Mouse (Mus musculus) retina, postnatal 1 day (tissue): ENCODE measurements around the gene Urad.

ENCODE experiments used
- DNase-seq: peaks from one replicate; pipeline ENCODE4 v3.0.0-alpha.2; 2012

The Urad gene

DNA sequence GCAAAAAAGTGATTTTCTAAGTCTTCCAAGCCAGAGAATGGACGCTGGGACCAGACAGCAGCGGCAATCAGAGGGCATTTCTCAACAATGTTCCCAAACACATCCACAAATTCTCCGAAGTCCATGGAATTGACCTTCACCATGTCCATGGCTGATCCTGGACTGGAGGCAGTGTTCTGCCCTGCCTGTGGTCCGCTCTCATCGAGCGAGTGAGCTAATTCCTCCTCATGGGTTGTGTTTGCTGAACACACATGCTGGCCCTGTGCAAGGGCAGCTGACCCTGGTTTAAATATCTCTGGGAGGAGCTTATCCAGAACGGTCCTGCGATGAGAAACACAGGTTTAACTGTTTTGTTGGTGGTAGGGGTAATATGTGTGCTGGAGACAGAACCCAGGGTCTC, at the start of gene Urad:
Gene Urad, minus strand, starts transcription at position 258 of the 400 bp plus-strand sequence.
- no peak for DNase-seq

DNA sequence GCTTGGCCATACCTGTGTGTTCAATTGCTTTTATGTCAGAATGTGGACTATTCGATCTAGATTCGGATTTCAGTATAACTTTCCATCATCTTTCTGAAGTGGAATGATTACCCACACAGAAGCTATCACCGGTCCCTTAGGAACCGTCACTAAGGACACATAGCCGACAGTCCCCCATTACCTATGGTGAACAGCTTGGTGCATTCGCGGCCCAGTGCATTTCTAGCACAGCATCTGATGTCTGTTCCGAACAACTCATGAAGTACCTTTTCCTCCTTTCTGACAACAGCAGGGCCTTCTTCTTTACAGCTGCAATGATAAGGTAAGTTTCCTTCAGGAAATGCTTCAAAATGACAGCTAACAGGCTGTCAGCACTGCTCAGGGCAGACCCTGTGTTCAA, 48.0 kb upstream of the Urad start:
- DNase-seq = no peak

DNA sequence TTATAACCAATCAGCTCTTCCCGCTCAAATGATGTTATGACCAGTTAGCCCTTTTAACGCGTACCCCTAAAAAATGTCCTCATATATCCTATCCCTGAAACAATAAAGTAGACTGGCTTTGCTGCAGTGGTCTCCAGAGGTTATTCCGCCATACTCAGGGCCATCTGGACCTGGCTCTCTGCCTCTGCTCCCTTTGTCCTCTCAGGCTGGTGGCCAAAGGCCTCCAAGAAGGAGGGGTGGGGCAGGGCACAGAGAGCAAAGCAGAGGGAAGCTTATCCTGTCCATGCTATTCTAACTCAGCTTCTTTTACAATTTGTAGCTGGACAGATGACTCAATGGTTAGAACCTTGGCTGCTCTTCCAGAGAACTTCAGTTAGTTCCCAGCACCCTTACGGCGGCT, 46.0 kb upstream of the Urad start:
- no peak for DNase-seq

DNA sequence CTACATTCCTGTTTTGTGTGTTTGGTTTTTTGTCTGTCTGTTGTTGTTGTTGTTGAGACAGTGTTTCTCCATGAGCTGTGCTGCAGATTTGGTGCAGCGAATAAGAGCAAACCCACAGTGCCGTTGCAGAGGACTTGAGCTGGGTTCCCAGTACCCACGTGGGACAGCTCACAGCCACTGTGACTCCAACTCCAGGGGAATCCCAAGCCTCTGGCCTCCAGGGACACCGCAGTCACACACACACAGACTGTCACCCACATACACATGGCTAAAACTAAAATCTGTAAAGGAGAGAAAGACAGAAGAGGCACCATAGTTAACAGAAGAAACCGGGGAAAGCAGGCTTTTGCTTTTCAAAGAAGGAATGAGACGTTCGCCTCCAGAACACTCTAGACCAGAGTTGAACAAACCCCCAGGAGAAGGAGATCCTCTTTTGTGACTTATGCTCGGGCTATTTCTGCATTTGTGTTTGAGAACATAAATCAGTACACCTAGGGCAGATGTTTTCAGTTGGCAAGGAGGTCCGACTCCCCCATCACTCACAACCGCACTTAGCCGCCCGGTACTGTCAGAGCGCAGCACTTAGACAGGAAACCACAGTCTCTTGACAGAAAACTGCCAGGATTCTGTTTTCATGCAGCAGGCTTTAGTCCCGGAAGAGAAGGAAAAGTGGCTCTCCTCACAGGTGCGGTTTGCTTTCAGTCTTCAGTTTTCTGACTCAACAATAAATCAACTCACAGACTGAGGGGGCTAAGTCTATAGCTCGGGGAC, 43.9 kb upstream of the Urad start:
- DNase-seq = no peak

DNA sequence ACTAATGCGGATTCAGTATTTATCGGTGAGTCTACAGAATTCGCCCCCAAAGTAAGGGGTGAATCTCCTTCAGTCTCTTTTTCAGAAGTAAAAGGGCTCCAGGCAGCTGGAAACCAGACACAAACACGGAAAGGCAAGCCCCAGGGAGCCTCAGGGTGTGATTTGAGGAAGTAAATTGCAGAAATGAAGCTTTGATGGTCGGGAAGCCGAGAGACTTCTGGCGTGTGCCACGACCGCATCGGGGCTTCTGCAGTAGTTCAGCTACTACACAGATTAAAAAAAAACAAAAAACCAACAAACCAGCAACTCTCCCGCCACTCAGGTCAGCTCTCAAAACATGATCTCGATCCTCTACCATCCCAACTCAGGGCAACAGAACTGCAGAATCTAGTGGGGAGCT, 40.8 kb upstream of the Urad start:
- no peak for DNase-seq

DNA sequence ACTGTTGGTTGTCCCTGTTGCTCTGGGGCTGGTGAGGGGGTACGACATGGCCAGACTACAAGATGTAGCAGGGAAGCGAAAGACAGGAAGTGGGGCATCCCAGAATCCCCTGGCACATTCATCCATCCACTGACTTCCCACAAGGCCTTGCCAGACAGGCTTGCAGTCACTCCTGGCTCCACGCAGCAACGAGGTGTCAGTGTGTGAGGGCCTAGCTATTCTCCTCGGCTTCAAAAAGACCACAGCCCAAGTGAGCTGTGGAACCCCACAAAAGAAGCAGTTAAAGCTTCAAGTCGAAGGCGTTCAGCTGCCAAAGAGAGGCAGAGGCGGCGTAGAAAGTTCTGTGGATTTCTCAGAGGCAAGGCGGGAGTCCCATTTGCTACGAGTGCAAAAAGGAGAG, 36.2 kb upstream of the Urad start:
- DNase-seq = no peak

DNA sequence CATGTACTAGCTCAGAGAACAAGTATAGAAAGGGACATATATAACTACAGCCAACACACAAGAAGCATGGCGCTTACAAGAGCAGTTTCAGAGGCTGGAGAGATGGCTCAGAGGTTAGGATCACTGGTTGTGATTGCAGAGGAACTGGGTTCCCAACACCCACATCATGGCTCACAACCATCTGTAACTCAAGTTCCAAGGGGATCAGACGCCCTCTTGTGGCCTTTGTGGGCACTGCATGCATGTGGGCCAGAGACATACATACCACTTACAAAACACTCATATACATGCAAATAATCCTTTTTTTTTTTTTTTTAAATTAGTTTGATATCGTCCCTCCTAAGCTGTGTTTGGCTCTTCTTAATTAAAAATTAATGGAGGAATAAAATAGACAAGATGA, 35.3 kb upstream of the Urad start:
- DNase-seq = peak; percentile 33

DNA sequence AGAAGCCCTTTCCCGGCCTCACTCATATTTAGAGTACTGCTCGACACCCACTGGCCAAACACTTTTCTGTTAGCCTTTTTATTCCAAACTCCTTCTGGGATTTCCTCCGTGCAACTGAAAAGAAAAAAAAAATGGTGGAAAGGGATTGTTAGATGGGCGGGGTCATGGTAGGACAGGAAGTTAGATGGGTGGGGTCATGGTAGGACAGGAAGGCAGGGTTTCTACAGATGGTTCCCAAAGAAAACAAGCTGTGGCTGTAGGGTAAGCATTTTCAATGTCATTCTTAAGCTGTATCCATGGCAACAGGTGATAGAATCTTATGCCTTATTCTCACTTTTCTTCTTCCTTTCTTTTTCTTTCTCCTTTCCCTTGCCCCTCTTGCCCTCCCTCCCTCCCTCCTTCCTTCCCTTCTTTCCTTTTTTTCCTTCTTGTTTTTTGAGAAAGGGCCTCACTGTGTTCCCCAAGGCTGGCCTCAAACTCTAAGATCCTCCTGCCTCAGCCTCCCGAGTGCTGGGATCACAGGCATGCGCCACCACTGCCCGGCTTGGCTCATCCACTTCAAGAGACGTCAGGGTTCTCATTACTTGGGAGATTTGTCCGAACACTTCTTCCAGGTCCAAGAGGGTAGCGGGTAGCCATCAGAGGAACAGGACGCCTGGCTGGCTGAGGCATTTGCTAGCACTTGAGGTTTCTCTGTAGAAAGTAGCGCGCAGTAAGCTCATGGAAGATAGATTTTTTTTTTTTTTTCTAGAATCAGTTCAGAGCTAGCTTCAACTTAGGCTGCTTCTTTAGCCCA, 34.2 kb upstream of the Urad start:
- DNase-seq = no peak

DNA sequence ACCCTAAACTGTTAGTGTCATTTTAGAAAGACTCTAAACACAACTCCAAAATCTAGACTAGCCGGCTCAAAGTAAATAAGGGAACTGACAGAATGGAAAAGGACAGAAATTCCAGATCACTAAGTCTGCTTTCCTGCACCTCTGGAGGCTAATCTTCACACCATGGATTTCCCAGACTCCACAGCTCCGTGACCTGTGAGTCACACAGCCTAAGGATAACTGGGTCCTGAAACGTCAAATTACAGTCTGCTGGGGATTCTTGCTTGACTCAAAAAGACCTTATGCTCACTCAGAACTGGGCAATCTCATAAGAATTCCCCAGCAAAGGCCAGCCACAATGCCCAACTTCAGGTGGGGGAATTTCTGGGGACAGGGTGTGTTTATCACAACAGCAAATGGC, 33.5 kb upstream of the Urad start:
- DNase-seq = no peak

DNA sequence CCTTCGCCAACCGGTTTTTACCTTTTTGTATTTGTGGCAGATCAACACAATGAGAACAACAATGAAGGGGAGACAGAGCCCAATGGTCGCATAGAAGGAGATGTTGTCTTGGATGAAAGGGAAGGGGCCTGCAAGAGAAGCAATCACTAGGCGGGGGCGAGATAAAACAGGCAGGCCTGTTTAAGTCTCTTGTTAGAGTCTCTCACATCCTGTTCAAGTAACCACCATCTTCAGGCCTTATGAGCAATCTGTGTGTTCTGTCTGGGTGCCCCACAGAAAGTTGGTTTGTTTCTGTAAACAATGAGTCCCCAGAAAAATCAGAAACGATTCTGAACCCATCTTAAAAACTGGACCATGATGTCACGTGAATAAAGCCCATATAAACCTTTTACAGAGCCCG, 32.7 kb upstream of the Urad start:
- DNase-seq = no peak

DNA sequence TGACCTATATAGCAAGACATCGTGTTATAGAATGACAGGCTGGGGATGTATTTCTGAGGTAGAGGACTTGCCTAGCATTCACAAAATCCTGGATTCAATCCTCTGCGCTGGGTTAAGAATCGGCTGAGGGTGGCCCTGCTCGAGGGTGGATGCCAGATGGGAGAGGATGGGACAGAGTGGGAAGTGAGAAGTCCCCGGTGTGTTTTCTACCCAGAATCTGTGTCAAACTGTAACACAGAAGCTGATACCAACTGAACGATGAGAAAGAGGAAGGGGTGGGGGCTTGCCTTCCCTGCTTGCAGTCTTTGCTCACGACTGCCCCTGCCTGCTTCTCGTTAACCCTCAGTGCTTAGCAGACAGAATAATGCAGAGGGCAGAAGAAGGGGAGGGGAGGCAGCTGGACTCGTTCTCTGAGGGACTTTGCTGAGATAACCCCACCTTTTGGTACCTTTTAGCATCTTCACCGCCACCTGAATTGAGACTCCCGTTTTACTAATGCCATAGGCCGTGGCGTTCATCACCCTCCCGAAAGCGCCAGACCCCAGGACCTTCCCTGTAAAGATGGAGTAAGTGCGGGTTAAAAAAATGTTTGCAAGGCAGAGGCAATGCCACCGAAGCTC, 32.0 kb upstream of the Urad start:
- no peak for DNase-seq

DNA sequence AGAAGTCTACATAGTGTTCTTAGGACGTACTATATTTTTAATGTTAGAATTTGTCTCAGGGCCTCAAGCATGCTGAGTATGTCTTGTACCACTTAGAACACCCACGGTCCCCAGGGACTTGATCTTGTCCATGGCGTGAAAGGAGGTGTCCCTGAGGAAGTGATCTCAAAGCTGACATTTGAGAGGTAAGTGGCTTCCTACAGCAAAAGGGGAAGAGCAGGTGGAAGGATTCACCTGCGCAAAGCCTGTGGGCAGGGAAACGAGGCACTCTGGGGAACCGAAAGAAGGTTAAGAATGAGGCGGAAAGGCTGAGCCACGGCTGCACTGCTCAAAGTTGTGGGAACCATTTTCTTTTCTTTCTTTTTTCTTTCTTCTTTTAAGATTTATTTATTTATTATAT, 29.7 kb upstream of the Urad start:
- no peak for DNase-seq

DNA sequence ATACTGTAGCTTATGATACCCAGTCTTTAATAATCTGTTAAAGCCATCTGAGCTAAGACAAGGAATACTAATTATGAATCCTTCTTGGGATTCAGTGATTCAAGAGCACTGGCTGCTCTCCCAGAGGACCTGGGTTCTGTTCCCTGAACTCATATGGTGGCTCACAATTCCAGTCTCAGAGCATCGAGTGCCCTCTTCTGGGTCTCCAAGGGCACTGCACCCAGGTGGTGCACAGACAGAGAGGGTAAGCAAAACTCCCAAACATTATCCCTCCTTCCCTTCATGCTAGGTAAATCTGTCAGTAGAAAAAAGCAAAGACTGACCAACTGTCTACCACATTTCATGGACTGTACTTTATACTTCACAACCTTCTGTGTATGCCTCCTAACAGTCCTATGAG, 23.7 kb upstream of the Urad start:
- DNase-seq = no peak

DNA sequence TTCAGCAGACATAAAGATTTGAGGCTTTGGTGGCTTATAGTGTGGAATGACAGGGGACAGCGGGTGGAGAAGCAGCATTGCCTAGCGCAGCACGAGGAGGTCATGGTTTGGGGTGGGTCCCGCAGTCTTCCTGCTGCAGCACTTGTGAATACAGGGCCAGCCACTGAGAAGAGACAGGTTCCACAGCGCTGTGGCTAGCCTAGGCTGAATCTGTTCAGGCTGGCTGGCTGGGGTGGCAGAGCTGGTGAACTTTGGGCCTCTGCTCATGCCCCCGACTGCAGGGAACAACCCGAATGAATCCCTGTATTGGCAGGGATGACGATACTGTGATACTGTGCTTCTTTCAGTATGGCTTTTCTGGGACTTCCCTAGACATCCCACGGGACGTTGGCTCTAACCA, 21.7 kb upstream of the Urad start:
- DNase-seq = no peak

DNA sequence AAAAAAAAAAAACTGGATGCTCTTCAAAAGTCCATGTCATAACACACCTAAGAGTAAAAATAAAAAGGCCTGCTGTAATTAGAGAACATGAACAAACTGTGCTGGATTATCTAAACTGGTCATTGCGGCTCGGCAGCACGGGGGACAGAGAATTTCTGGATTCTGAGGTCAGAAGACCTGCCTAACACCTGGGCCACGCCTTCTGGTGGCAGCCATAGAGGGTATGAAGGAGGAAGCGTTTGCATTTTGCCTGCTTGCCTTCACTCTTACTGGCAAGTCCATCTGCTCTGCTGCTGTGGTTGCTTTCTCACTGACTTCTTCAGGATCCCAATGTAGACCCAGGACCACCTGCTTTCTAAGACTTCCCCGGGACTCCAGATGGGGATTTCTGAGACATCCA, 20.7 kb upstream of the Urad start:
- DNase-seq = no peak

DNA sequence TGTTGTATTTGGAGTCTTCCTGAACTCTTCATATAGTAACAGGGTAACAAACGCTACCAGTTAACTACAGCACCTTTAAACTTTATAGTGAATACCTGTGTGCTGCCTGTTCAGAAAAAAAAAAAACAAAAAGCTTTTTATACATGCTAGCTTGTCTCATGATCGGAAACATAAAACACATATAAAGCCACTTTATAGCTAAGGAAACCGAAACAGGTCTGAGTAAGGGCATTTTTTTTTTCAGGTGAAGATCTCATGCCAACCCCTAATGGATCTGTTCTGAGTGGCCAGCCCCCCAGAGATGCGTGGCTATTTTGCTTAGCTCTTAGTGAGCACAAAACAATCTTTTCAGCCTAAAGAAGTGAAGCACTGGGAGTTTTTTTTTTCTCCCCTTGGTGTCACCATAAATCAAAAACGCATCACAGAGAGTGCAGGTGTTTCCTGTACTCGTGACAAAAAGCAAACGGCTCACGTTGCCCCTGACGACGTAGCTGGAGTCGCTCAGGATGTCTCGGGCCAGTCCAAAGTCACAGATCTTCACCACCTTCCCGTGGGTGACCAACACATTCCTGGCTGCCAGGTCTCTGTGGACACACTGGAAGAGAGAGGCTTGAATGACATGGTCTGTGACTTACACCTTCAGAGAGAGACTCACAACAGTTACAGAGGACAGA, 18.6 kb upstream of the Urad start:
- DNase-seq = no peak

DNA sequence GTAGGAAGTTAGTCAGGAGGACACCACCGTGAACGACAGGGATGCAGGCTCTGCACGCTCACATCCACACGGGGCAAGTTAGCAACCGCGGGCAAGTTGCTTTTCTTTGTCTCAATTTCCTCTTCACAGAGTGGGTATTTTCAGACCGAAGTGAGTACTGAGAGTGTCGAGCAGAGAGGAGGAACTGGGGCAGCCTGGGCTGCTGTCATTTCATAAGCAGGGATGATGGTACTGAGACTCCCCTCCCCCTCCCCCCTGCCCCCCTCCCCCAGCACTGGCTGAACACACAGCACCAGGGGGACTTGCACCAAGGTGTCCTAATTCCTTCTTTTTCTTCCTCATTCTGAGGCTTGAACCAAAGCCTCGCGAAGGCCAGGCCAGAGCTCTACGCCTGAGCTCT, 17.3 kb upstream of the Urad start:
- no peak for DNase-seq

DNA sequence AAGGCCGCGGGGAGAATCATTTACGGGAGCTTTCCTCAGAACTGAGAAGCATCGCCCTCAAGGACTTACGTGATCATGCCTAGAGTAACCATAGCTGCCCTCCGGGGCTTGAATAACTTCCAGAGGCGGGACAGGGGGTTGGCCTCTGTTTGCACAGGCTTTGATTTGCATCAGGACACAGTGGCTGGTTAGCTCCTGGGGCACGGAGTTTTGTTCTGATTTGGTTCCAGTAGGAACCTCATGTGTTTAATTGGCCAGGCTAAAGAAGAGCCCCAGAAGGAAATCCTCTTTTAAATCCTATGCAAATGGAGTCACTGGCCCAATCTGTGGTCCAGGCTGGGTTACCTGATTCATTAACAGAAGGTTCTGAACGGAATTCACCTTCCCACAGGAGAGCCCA, 16.7 kb upstream of the Urad start:
- no peak for DNase-seq

DNA sequence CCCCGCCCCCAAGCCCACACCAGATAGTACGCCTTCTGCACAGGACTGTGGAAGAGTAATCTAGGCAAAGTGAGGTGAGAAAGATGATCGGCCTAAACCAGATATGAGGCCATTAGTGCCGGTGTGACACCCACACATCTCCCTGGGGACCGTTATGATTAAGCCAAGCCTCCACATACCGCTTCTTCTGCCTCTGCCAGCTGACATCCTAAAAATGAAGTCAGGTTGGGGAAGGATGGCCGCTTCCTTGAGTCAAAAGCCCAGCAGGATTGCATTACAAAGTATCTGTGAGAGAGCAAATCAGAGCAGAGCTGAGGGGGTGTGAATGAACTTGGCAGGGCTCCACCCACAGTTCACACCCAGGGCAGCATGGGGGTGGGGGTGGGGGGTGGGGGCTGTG, 10.5 kb upstream of the Urad start:
- DNase-seq = no peak

DNA sequence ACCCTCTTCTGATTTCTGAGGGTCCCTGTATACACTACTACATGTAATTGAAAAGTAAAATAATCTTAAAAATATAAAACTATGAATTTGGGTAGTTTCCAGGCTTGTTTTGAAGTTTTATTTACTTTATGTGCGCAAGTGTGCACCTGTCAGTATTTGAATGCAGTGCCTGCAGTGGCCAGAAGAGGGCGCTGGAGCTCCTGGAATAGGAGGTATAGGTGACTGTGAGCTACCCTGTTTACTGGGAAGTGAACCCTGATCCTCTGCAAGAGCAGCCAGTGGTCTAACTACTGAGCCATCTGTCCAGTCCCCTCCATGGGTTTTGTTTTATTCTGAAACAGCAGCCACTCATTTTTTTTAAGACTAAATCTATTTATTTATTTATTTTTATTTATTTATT, 9.3 kb upstream of the Urad start:
- DNase-seq = peak; percentile 54

DNA sequence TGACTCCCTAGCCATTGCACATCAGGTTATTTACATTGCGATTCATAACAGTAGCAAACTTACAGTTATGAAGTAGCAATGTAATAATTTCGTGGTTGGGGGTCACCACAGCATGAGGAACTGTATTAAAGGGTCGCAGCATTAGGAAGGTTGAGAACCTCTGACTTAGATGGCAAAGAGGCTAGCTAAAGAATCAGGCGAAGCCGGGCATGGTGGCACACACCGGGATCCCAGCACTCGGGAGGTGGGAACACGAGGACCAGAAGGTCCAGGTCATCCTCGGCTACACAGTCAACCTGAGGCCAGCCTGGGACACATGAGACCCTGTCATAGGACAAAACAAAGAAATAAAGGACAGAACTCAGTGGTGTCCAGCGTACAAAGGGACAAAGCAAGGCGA, 7.7 kb upstream of the Urad start:
- no peak for DNase-seq

DNA sequence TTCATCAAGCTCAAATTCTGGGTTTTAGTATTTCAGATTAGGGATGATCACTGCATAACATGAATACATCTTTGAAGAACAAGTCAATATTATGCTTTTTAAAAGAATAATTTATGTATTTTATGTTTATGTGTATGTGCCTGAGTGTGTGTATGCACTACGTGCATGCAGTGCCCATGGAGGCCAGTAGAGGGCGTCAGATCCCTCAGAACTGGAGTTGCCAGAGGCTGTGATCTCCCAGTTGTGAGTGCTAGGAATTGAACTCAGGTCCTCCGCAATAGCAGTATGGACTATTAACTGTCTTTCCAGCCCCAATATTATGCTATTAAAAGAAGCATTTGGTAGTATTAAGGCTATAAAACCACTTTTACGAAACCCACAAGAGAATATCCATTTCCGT, 5.4 kb upstream of the Urad start:
- no peak for DNase-seq

DNA sequence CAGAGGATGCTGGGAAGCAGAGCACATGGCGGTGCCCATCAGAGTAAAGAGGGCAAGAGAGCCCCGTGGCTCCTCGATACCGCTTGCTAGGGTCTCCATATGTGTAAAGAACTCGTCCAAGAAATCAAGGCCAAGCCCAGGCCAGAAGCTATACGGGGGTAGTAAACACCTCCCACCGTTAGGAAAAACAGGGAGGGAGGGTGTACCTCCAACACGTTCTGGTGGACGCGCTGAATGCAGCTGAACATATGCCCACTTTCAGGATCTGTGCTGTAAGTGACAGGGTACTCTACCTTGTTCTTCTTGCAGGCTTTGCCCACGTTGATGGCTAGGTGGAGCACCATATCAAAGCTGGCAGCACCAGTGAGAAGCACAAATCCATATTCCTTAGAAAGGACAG, 3.7 kb upstream of the Urad start:
- no peak for DNase-seq
